Mouse (Mus musculus) layer of hippocampus, adult 9-11 months (tissue): ENCODE results near the gene Serpina6.
A peak's percentile ranks its signal among the peaks of the same experiment; 100 is the strongest.
"Not testable (repeated sequence)": the region's sequence is repeated elsewhere in the genome, so short reads cannot be mapped to it uniquely, and the experiment has no call there.

Source experiments
- DNase-seq: peaks from one replicate; pipeline ENCODE4 v3.0.0; 2022

The Serpina6 gene

DNA sequence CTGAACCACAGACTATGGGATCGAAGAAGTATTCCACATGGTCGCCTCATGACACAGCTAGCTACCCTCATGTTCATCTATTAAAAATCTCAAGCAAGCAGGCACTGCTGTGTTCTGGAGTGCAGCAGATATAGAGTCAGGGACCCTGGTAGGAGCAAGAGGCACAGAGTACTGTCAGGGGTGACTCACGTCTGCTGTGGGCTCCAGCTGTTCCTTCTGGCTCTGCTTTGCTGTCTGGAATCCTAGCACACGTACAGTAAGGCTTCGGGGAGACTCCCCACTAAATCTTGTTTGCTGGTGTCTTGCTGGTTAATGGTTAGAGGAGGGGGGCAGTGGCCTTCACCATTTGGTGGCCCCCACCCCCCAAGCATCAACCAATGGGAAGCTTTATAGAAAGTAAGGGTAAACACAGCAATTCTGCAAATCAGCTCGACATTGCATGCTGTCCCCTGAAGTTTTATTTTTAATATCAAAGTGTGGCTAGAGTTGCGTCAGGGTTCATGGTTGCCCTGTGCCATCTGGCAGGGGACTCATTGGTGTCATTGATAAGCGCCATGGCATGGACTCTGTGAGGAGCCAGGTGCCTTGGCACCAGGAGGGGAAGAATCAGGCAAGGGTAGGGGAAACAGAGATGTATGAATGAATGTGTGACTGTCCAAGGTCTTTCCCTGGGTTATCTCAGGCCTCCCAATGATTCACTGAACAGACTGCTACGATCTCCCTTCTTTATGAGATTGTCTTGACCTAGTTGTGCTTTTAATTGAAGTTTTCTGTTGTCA lies at the start of gene Serpina6:
Gene Serpina6, minus strand, starts transcription at position 365 of the 779 bp plus-strand sequence.
- no peak for DNase-seq

DNA sequence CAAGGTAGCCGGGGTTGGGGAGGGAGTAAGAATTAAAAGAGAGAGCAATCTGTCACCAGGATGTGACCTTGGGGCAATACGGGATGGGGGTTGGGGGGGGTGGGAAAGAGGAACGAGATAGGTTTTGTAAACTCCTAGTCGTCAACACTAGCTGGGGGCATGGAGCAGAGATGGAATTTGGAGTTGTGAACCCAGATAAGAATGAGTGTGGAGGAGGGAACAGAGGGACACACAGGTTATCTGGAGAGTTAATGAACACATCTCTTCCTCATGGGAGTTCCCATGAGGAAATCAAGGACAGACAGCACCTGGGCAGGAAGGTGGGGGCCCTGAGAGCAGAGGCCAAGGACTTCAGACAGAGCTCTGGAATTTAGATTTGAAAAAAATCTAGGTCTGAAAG lies 49.1 kb upstream of the Serpina6 start:
- no peak for DNase-seq

DNA sequence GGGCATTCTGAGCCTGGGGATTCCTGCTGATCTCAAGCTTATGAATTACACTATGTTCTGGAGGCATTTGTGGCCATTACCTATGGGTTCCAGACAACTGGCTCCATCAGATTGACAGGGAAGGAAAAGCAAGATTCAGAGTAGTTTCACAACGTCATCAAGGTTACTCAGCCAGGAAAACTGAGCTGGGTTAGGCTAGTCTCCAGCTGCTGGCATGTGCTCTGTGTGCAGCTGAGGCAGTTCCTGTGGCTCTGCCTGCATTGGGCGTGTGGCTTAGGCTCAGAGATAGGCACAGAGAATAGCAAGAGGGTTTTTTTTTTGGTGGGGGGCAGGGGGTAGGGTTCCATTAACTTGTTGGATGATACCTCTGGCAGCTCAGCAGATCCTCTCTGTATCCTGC lies 48.5 kb upstream of the Serpina6 start:
- no peak for DNase-seq

DNA sequence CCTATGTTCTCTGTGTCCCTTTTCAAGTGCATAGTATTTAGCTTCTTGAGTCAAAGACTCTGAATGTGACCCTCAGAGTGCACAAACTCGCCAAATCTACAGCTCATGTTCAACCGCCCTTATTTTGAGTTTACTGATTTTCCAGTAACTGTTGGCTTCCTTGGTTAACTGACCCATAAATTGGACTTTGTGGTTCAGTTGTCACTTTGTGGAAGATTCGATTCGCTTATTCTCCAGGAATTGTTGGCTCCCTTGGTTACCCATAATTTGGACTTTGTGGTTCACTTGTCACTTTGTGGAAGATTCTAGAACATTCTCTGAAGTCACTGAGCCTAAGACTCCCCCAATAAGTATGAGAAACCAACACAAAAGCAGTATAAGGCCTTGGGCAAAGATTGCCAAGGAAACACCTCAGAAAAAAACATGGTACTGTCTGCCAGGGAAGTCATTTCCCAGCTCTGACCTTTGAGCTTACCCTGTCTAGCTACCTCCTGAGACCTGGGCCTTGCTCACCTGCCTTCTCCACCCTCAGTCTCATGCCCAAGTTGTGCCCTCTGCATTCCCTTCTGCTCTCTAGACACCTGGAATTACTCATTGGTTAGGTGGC lies 43.2 kb upstream of the Serpina6 start:
- no peak for DNase-seq

DNA sequence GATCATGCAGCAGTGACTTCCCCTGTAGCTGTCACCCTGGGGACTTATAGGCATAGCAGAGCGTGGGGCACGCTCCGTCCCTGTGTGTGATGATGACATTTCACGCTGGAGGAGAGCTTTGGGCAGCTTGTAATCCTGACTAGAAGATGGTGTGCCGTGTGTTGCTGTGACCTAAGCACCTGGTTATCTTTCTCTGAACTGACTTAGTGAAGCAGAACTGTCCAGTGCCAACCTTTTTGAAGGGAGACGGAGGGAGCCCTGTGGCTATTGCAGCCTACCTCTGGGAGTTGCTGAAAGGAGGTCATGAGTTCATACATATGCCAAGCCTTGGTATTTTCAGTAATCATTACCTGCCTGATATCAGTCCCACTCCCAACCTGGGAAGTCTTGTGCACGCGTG lies 38.4 kb upstream of the Serpina6 start, which contains the start of gene Serpina1f:
Gene Serpina1f, minus strand, starts transcription at position 101 of the 400 bp plus-strand sequence.
- DNase-seq, result no peak

DNA sequence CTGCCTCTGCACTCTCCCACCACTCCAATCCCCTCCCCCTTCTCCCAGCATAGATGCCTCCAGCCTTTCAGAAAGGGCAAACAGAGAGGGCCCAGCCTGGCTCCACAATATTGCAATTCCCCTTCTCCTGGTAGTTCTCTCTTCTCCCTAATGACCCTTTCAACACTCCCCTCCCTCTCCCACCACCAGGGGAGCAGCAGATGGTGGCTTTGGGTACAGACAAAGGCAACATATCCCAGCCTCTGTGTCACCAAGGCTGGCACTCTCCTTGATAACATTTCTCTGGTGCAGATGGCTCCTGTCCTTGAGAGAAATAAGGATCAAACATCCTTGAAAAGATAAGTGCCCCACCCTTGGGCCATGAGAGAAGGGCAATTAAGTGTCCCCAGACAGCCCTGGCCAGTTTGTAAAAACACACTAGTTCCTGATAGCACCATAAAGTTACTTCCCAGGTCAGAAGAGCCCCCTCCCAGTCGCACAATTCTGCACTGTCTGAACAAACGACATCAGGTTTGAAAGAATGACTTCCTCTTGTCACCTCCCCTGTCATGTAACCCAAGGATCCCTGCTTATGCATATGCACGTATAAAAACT lies 31.3 kb upstream of the Serpina6 start:
- no peak for DNase-seq

DNA sequence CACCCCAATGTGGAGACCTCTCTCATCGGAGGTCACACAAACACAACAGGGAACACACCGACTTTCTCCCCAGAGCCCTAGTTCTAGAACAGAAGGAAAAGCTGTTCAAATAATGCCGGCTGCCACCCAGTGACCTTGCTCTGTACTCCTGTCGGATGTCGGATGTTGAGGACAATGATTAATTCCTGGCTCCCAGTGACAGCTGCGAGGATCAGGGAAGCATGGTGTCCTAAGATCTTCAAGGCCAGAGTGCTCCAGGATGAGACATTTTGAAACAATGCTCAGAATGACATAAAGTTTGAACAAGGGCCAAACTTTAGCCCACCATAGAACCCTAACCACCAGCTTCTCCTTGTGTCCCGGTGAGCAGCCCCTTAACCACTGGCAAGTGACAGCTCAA lies 30.0 kb upstream of the Serpina6 start:
- DNase-seq, result no peak

DNA sequence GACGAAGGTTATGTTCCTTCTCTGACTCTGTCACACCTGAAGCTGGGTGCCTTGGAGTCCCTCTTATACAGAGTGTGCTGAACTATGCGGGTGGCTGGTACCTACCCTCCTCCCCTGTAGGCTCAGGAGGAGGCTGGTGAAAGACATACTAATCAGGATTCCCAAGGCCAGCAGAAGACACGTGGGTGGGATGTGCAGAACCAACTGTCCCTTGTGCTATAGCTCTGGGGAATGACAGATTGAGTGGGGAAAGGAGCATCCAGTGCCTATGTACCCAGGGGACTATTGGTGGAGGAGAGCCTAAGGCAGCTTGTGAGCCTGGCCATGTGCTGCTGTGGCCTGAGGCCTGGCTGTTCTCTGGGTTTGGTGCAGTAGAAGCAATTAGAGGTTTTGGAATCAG lies 29.0 kb upstream of the Serpina6 start:
- DNase-seq, result peak; percentile 78

DNA sequence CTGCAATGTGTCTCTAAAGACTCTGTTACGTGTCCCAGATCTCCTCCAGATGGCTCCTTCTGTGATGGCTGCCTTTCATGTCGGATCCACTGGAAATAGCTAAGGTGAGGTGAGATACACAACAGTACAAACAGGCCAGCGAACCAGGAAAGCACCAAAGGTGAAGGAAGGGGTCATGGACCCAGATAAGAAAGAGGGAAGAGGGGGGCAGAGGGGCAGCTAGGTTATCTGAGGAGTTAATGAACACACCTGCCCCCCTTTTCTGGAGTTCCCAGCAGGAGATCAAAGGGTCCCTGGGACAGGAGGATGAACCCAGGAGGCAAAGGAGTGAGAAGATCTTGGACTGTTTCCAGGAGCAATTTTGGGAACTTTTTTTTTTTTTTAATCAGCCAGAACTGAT lies 28.4 kb upstream of the Serpina6 start:
- no peak for DNase-seq

DNA sequence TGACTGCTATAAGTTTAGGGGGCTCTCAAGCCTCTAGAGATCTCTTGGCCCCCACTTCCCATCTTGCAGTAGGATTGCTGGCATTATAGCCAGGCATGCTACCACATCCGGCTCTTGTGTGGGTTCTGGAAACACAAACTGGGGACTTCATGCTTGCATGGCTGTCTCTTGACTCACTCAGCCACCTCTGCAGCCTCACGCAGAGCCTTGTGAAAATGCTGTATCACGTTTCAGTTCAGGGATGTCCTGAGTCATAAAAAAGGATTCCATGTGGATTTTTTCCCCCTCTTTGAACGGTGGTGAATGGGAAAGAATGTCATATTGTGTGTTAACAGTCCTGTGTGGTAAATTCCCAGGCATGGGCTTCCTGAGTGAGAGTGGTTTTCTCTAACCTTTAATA lies 26.8 kb upstream of the Serpina6 start:
- DNase-seq, result no peak

DNA sequence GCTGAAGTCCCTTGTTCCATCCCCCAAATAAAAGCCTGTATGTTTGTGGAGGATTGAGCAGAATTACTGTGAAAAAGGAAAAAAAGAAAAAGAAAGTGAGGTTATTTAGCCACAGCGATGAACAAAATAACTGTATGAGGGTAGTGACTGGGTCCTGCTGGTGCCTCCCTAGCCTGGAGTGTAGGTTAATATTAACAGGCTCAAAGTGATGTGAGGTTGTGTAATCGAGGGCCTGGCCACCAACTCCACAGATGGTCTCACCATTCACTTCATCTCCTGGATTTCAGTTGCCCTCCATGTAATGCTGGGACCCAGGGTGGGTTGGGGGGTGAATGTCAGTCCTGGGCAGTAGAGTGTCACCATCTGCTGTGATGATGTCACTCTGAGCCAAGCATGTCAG lies 24.7 kb upstream of the Serpina6 start:
- DNase-seq, result no peak

DNA sequence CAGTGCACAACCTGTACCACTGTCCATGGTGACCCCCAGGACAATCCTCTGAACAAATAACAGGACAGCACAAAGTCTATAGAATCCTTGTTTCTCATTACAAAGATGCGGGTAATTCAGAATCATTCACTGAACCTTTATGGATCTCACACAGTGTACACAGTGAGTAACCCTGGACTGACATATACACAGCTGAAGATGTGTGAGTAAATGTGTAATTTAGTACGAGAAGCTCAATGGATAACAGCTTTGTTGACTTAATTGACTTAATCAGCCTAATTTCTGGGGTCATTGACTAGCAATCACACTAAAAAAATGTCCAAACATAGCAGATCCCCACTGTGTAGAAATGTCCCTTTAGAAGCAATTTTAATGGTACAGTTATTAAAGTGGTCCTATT lies 24.2 kb upstream of the Serpina6 start:
- DNase-seq, result no peak

DNA sequence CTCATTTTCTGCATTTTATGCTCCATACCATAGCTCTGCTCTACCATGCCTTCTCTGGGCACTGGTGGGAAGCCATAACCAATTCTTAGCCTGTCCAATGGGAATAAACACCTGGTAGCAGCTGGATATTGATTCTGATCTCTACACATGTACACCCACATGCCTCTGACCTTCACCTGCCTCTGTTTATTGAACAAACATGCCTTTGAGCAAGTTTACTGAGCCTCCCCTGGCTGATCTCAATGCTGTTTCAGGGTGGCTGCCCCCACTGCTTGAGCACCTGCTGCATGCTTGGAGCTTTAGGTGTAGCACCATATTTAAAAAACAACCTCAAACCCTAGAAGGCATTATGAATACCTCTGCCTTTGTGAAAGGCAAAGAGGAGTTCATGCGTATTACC lies 22.8 kb upstream of the Serpina6 start:
- DNase-seq, result not testable (repeated sequence)

DNA sequence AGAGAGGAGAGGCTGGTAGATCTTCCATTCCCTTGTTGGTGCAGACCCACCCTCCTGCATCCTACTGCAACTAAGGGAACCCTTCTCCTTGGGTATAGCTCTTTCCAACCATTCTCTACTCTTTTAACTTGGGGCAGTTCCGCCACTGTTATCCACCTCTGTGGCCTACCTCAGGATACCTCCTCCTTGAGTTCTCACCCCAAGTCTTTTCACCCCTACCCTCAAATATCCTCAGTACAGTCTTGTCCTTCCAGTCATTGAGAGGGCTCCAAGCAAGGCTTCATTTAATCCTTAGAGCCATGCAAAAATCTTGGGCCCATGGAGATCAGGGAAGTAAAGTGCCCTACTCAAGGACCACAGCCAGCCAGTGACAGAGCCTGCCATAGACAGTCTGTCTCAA lies 19.0 kb upstream of the Serpina6 start, which contains the start of gene Serpina16:
Gene Serpina16, minus strand, starts transcription at position 101 of the 400 bp plus-strand sequence.
- no peak for DNase-seq

DNA sequence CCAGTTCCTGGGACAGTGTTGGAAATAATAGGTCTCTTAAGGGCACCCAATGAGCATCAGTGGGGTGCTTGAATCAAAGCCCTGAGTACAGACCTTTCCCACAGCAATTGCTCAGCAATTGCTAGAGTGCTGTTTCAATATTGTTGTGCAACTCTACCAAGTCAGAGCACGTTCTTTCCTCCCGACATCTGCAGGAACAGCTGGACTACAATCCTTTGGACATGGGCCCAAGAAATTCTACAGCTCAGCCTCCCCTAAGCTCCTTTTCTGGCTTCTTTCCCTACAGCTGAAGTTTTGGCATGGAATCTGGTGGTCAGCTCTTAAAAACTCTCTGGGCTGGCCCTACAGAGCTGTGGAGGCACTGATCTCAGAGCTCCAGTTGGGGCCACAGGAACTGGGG lies 16.2 kb upstream of the Serpina6 start:
- DNase-seq, result no peak

DNA sequence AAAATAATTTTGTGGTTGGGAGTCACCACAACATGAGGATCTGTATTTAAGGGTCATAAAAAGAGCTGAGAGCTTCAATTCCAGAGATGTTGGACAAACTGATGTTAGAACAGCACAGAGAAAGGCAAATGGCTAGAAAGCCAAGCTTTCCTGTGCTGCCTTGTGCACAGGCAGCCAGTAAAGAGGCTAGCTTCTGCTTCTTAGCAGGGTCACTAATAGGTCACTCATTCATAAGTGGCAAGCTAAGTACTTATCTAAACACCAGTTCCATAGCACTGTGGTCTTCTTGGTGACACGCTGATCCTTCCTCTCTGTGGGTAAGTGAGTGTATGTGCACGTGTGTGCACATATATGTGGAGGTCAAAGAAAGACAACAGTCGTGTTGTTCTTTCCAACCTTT lies 14.5 kb upstream of the Serpina6 start:
- no peak for DNase-seq

DNA sequence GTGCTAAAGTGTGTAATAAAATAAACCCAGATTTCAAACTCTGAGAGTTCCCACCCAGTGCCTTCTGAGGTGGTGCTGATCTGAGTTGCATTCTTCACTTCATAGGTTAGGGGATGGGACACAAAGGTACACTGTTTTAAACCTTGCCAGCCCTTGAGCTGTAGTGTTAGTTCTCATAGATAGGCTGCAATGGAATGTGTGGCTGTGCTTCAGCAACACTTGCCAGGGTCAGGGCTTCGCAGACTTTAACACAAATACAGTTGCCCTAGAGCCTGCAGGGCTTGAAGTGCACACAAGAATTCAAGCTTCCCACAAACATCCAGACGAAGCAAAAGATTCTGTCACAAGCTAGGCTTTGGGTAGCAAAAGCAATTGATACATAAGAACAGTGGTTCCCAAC lies 14.0 kb upstream of the Serpina6 start:
- no peak for DNase-seq

DNA sequence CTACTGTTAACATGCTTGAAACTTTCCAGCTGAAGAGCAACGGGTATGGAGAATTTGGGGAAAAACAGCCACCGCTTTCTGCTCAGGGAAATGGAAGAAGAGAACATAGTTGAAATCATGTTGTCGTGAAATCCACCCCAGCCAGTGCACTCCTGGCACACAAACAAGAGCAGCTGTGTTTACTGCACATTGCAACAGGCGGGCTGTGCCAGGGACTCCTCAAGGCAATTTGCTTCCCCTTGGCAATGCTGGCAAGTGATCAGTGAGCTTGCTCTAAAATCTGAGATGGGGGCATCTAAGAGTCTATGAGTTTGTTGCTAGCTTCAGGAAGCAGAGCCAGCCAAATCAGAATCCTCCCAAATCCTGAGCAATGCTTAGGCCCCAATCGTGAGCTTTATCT lies 13.3 kb upstream of the Serpina6 start:
- peak; percentile 61 for DNase-seq

DNA sequence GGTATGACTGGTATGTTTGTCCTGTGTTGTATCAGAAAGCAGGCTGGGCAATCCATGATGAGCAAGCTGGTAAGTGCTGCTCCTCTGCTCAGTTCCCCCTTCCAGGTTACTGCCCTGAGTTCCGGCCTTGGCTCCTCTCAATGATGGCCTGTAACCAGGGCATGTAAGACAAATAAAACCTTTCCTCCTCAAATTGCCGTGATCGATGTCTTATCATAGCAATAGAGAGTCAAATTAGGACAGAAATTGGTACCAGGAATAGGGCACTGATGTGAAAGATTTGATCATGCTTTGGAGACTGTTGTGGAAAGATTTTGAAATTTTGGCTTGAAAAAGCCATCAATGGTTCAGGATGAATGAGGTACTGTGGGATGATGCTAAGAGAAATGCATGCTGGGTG lies 8.3 kb upstream of the Serpina6 start:
- no peak for DNase-seq

DNA sequence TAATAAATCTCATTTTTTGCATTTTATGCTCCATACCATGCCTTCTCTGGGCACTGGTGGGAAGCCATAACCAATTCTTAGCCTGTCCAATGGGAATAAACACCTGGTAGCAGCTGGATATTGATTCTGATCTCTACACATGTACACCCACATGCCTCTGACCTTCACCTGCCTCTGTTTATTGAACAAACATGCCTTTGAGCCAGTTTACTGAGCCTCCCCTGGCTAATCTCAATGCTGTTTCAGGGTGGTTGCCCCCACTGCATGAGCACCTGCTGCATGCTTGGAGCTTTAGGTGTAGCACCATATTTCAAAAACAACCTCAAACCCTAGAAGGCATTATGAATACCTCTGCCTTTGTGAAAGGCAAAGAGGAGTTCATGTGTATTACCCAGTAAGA lies 5.0 kb upstream of the Serpina6 start:
- DNase-seq, result not testable (repeated sequence)

DNA sequence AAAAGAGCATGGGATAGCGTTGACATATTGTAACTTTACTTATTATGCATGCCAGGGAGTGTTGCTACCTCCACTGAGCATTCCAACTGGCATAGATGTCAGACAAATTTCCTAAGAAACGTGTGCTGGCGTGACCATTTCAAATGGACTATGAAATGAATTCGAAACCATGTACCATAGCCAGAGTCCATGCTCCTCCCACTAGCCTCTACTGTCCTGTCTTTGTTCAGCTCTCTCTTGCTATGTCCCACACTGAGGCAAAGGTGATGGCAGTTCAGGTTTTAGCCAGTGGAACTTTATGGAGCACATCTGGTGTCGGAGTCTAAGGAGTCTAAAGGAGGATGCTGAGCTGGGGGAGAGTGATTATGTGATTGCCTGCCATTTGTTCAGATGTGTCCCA lies 3.1 kb upstream of the Serpina6 start:
- DNase-seq, result no peak

DNA sequence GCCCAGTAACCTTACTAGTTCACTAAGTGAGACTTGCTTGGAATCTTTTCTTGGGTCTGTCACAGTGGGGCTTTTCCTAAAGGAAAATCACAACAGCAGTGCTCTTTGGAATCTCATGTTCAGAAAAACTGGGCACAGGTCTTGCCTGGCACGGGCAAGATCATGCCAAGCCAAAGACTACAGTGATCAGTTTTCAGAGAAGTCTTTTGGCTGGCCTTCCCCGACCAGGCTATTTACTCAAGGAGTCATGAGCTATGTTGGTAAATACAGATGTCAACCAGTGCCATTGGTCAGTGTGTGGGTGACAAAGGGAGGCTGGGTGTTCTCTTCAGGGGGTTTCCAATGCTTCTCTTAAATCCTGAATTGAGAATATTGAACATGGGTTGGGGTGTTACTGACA lies 2.2 kb upstream of the Serpina6 start:
- DNase-seq, result no peak

DNA sequence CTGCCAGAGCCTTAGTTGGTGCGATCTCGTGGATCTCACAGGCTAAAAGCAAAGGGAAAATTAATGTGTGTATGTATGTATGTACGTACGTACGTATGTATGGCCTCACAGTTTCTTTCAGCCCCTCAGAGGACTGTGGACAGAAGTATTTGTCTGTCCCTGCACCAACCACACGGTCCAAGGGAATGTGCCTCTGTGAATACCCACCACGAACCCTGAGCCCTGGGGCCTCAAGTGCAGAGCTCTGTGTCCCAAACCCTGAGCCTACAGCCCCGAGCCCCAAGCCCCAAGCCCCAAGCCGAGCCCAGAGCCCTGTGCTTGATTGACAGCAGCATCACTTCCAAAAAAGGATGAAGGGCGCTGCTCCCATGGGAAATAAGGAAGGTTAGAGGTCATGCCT lies 979 bp upstream of the Serpina6 start:
- DNase-seq, result no peak
